Mouse (Mus musculus): Measurements from ENCODE around the gene Msln. TPM values are rescaled to one million over a fixed set of nuclear protein-coding genes. Genes with fewer than 3 reads are reported as not detected.

The Msln gene
- polyA plus RNA-seq, 1 experiment = 0.63 TPM

DNA sequence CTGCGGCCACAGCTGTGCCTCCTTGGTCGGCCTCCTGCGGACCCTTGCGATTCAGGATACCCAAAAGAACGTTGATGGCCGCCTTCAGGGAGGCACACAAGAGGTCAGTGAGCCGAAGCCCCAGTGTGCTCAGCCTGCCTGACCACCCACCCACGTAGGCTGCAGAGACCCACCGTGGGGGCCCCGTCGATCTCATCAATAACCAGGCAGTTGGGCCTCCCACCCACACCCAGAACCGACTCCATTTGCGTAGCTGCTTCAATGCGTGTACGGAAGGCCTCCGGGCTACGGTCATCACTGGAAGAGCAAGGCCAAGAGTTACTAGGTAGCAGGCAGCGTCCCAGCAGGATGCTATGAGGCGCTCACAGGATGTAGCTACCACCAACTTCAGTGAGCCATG, 30.7 kb downstream of the Msln start:
- H3K36me3 ChIP-seq (ENCODE audit: control insufficient read depth, insufficient read depth, low read length) = no peaks in the 10 kb centered on the region
- no peak overlapping the region for H3K27ac ChIP-seq (ENCODE audit: control insufficient read depth, insufficient read depth, low read depth, low read length)
- H3K27me3 ChIP-seq (ENCODE audit: control insufficient read depth, insufficient read depth, low read length) = no peaks in the 10 kb centered on the region
- TF ChIP-seq POLR2A (IDR thresholded peaks at IDR 0.05; ENCODE audit: control insufficient read depth, low read depth, low read length) (no peak), CTCF (IDR thresholded peaks at IDR 0.05; ENCODE audit: control insufficient read depth, insufficient read depth, insufficient replicate concordance, low read depth, low read length) (no peak)
- H3K4me1 ChIP-seq (ENCODE audit: control insufficient read depth, insufficient read depth, low read length) = peaks cover 17% of the 10 kb centered on the region
- no peak overlapping the region for H3K4me3 ChIP-seq (ENCODE audit: control insufficient read depth, low read depth, low read length)

DNA sequence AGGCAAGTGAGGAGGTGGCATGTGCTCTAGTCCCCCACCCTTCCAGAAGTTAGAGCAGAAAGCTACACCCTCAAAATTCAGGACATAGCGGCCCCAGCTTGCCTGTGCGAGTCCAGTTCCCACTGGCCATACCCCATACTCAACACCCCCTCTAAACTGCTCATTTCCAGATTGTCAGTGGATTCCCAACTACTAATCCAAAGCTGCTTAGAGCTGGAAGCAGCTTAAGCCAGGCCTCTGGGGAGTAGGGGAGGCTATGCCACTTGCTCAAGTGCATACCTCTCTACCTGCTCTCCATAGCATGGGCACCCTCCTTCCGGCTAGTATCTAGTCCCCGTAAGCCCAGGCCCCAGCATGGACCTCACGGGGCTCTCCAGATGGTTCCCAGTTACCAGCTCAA, 32.7 kb downstream of the Msln start:
- H3K27ac ChIP-seq (ENCODE audit: control insufficient read depth, insufficient read depth, low read depth, low read length) = no peak overlapping the region
- no peaks in the 10 kb centered on the region for H3K36me3 ChIP-seq (ENCODE audit: control insufficient read depth, insufficient read depth, low read length)
- no peaks in the 10 kb centered on the region for H3K27me3 ChIP-seq (ENCODE audit: control insufficient read depth, insufficient read depth, low read length)
- no peak for TF ChIP-seq CTCF (IDR thresholded peaks at IDR 0.05; ENCODE audit: control insufficient read depth, insufficient read depth, insufficient replicate concordance, low read depth, low read length)
- no peak for TF ChIP-seq POLR2A (IDR thresholded peaks at IDR 0.05; ENCODE audit: control insufficient read depth, low read depth, low read length)
- H3K4me1 ChIP-seq (ENCODE audit: control insufficient read depth, insufficient read depth, low read length) = peaks cover 9% of the 10 kb centered on the region
- no peak overlapping the region for H3K4me3 ChIP-seq (ENCODE audit: control insufficient read depth, low read depth, low read length)

GRCm38 (mm10) chr17:25717691-25718090, 36.5 kb downstream of the Msln start:
- Histone ChIP-seq H3K36me3 (ENCODE audit: control insufficient read depth, insufficient read depth, low read length) (no peaks in the 10 kb centered on the region), H3K4me3 (ENCODE audit: control insufficient read depth, low read depth, low read length) (no peak overlapping the region; the same call in 1 of the 2 replicates), H3K27ac (ENCODE audit: control insufficient read depth, insufficient read depth, low read depth, low read length) (no peak overlapping the region), H3K4me1 (ENCODE audit: control insufficient read depth, insufficient read depth, low read length) (peaks cover 8% of the 10 kb centered on the region), H3K27me3 (ENCODE audit: control insufficient read depth, insufficient read depth, low read length) (no peaks in the 10 kb centered on the region)
- TF ChIP-seq CTCF (IDR thresholded peaks at IDR 0.05; ENCODE audit: control insufficient read depth, insufficient read depth, insufficient replicate concordance, low read depth, low read length) (no peak), POLR2A (IDR thresholded peaks at IDR 0.05; ENCODE audit: control insufficient read depth, low read depth, low read length) (no peak)

- Histone ChIP-seq H3K4me1 (ENCODE audit: control insufficient read depth, insufficient read depth, low read length) (peaks cover 8% of the 10 kb centered on the region), H3K4me3 (ENCODE audit: control insufficient read depth, low read depth, low read length) (no peak within 1 kb of the TSS; the same call in 1 of the 2 replicates), H3K27me3 (ENCODE audit: control insufficient read depth, insufficient read depth, low read length) (no peaks in the 10 kb centered on the region), H3K36me3 (ENCODE audit: control insufficient read depth, insufficient read depth, low read length) (no peaks in the 10 kb centered on the region), H3K27ac (ENCODE audit: control insufficient read depth, insufficient read depth, low read depth, low read length) (no peak within 1 kb of the TSS)
- TF ChIP-seq POLR2A (IDR thresholded peaks at IDR 0.05; ENCODE audit: control insufficient read depth, low read depth, low read length) (no peak), CTCF (IDR thresholded peaks at IDR 0.05; ENCODE audit: control insufficient read depth, insufficient read depth, insufficient replicate concordance, low read depth, low read length) (no peak)
These were observed 37.2 kb downstream of the Msln start, which contains the start of gene Gng13 for GRCm38 (mm10) chr17:25716711-25717637. Gng13 (plus strand) TSS chr17:25717171.

GRCm38 (mm10) chr17:25716130-25716529, 38.0 kb downstream of the Msln start:
- Histone ChIP-seq H3K27me3 (ENCODE audit: control insufficient read depth, insufficient read depth, low read length) (no peaks in the 10 kb centered on the region), H3K27ac (ENCODE audit: control insufficient read depth, insufficient read depth, low read depth, low read length) (no peak overlapping the region), H3K36me3 (ENCODE audit: control insufficient read depth, insufficient read depth, low read length) (no peaks in the 10 kb centered on the region), H3K4me1 (ENCODE audit: control insufficient read depth, insufficient read depth, low read length) (peaks cover 8% of the 10 kb centered on the region), H3K4me3 (ENCODE audit: control insufficient read depth, low read depth, low read length) (no peak overlapping the region)
- TF ChIP-seq POLR2A (IDR thresholded peaks at IDR 0.05; ENCODE audit: control insufficient read depth, low read depth, low read length) = no peak
- no peak for TF ChIP-seq CTCF (IDR thresholded peaks at IDR 0.05; ENCODE audit: control insufficient read depth, insufficient read depth, insufficient replicate concordance, low read depth, low read length)

DNA sequence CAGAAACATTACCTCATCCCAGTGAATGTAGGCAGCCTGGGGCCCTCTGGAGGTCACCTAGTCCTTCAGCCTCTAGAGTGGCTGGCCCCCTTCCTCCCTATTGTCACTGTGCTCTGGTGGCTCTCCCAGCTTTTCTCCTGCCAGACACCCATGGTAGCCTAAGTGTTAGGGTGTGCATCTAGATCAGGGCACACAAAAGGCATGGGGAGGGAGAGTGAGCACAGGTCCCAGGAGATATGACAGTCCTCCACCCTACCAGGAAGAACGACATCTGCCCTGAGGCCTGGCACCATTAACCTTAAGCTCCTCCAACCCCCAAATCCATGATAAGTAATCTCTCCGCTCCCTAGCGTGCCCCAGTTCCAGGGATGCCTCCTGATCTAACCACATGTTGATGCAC, 38.6 kb downstream of the Msln start:
- H3K27me3 ChIP-seq (ENCODE audit: control insufficient read depth, insufficient read depth, low read length) = no peaks in the 10 kb centered on the region
- TF ChIP-seq CTCF (IDR thresholded peaks at IDR 0.05; ENCODE audit: control insufficient read depth, insufficient read depth, insufficient replicate concordance, low read depth, low read length) (no peak), POLR2A (IDR thresholded peaks at IDR 0.05; ENCODE audit: control insufficient read depth, low read depth, low read length) (no peak)
- no peak overlapping the region for H3K4me3 ChIP-seq (ENCODE audit: control insufficient read depth, low read depth, low read length)
- no peaks in the 10 kb centered on the region for H3K36me3 ChIP-seq (ENCODE audit: control insufficient read depth, insufficient read depth, low read length)
- no peak overlapping the region for H3K27ac ChIP-seq (ENCODE audit: control insufficient read depth, insufficient read depth, low read depth, low read length)
- peaks cover 8% of the 10 kb centered on the region for H3K4me1 ChIP-seq (ENCODE audit: control insufficient read depth, insufficient read depth, low read length)

- Histone ChIP-seq H3K27me3 (ENCODE audit: control insufficient read depth, insufficient read depth, low read length) (no peaks in the 10 kb centered on the region), H3K4me1 (ENCODE audit: control insufficient read depth, insufficient read depth, low read length) (no peaks in the 10 kb centered on the region), H3K27ac (ENCODE audit: control insufficient read depth, insufficient read depth, low read depth, low read length) (no peak overlapping the region), H3K4me3 (ENCODE audit: control insufficient read depth, low read depth, low read length) (no peak overlapping the region), H3K36me3 (ENCODE audit: control insufficient read depth, insufficient read depth, low read length) (no peaks in the 10 kb centered on the region)
- no peak for TF ChIP-seq POLR2A (IDR thresholded peaks at IDR 0.05; ENCODE audit: control insufficient read depth, low read depth, low read length)
- TF ChIP-seq CTCF (IDR thresholded peaks at IDR 0.05; ENCODE audit: control insufficient read depth, insufficient read depth, insufficient replicate concordance, low read depth, low read length) = no peak
These were observed 43.0 kb downstream of the Msln start for GRCm38 (mm10) chr17:25711136-25711535.

Data from testis, adult 2 months (tissue).